Mouse (Mus musculus): ENCODE results near the gene Fam19a2.

The Fam19a2 gene

DNA sequence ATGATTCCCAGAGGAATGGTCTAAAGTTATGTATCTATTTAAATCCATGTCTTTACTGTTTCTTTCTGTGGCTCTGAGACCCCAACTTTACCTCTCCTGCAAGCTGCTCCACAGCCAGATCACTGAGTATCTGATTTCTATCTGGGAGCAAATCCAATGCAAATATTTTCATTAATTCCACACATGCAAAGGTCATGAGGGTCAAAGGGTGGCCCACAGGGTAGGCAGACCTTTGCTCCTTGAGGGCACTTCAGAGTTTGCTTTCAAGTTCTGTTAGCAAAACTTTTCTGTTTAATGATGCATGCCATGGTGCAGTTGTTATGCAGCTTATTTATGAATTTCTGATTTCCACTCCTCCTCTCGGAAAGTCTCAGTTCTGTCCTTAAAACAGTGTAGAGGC is 303.9 kb downstream of the Fam19a2 start:
- DNase-seq (ENCODE audit: low read depth, low spot score), result no peak

DNA sequence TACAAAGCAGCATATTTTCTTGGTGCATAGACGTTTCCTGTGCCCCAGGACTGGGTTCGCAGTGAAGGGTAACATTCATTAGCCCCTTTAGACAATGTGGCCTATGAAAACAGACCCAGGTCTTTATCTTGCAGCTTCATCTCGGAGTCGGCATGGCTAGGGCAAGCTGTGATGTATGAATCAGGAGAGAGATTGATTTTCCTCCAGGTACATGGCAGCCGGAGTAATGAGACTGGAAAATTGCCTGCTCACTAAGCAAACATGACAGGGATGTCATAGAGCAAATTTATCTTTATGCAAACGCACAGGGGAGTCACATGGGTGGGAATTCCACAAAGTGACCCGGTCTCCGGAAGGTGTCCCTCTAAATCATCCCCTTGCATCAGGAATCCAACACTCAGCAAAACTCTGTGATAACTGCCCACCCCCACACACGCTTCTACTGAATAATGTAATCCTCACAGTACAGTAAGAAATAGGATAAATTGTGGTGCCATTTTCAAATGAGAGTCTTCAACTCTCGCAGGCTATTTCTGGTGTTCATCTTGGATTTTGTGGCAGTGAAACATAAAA is 306.9 kb downstream of the Fam19a2 start:
- no peak for DNase-seq (ENCODE audit: low read depth, low spot score)

DNA sequence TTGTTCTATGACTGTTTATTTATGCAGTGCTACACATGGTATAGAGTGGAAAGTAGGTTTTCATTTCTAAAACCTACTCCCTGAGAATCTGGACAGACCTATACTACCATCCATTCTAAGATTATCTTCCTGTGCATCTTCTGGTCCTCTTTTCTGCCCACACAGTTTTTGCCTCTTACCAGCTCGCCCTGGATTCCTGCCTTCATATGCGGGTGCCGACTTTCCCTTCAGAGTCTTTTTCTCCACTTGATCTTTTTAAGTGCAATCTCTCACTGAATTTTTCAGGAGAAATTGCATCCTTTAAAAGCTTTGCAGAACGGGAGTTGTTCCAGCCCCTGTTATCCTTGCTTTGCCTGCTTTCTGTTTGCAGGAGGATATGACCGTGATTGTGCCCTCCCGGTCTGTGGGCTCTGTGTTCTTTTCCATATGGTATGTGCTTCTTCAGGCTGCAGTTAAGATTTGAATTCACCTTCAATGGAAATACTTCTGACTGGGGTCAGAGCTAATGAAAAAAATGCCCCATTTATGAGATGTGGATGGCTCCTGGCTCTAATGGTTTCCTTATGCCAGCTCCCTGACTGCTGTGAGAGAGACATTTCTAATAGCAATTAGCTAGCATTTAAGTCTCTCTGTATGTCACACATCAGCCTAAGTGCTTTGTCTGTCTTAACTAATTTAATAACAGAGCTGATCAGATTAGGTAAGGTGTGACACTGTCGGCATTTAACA is 308.7 kb downstream of the Fam19a2 start:
- DNase-seq (ENCODE audit: low read depth, low spot score), result no peak

DNA sequence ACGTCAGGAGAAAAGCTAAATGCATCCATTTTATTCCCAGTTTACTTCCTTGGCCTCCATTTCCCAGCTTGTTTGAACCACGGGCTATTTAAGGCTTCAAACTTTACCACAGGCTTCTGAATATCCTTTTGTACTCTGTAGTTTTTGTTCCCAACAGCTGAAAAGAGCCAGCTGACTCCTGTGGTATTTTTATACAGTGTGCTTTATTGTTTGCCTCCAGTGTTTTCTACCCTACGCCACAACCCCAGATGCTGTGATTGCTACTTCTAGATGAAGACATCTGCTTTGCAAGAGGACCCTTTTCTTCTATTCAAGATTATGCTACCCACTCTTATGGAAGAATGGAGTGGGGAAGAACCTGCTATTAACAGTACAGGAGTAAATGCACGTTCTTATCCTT is 314.0 kb downstream of the Fam19a2 start:
- no peak for DNase-seq (ENCODE audit: low read depth, low spot score)

DNA sequence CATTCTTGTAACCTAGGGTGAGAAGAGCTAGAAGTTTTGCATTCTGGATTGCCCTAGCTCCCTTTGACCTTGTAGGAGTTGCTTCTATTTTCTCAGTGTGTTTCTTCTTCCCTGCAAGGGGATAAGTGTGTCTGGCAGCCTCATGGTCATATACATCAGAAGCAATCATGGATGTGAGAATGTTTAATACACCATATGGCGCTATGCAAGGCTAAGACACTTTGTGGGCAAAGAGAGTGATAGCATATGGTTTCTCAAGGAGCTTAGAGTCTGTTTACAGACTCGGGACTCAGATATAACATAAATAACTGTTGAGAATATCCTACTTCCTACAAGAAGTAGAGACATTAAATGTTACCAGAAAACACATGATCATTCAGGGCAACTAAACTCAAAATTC is 315.2 kb downstream of the Fam19a2 start:
- no peak for DNase-seq (ENCODE audit: low read depth, low spot score)

DNA sequence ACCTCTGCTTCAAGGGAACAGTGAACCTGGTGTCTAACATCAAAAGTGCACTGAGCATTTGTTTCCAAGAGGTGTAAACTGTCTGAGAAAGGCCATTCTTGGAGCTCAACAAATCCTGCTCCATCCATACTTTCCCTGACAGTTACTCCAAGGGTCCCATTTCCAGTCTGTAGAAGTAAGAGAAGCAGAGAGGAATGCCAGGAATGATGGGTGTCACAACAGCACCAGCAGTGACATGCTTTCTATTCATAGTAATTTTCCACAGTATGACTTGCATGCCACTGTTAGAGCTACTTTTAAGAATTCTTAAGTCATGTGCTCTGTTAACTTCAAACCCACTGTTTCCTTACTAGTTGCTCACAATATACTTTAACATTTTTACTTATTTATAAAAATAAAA is 331.2 kb downstream of the Fam19a2 start:
- no peak for DNase-seq (ENCODE audit: low read depth, low spot score)

DNA sequence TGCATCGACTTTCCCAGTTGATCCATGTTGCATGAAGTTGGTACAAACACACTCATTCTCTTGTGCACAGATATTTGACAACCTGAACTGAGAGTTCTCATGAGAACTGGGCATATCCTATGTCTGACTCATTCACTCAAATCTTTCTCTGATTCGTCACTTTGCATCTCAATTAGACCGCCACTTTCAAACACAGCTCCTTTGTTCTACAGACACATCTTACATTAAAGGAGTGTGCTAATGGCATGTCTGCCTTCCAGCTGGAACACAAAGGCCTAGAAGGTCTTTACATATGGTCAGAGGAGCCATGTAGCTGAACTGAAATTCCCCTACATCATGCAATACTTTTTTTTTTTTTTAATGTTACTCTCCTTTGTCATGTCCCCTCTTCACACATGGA is 333.3 kb downstream of the Fam19a2 start:
- DNase-seq (ENCODE audit: low read depth, low spot score), result no peak

DNA sequence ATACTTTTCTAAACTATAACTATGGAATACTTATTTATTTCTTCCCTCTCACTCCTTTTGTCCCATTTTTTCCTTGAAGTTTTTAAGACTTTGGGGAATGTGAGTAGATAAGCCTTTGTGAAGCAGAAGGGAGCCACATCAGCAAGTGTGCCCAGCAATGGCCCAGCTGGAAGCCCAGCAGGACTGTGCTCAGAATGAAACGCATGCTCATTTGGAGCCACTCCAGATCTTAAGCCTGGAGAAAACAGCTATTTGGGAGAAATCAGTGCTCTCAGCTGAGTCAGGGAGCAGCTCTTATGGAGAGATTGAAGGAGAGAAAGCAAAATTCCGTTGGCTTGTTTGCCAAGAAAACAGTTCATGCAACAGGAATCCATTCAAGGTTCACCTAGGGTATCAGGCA is 341.9 kb downstream of the Fam19a2 start:
- no peak for DNase-seq (ENCODE audit: low read depth, low spot score)

DNA sequence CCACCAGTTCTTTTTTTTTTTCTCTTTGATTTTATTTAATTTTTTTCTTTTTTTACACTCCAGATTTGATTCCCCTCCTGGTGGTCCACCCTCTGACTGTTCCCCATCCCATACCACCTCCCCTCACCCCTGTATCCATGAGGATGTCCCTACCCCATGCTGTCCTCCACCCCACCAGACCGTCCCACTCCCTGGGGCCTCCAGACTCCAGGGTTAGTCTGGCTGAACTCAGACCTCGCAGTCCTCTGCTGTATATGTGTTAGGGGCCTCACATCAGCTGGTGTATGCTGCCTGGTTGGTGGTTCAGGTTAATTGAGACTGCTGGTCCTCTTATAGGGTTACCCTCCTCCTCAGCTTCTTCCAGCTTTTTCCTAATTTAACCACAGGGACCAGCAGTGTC is 362.9 kb downstream of the Fam19a2 start:
- DNase-seq (ENCODE audit: low read depth, low spot score), result no peak

DNA sequence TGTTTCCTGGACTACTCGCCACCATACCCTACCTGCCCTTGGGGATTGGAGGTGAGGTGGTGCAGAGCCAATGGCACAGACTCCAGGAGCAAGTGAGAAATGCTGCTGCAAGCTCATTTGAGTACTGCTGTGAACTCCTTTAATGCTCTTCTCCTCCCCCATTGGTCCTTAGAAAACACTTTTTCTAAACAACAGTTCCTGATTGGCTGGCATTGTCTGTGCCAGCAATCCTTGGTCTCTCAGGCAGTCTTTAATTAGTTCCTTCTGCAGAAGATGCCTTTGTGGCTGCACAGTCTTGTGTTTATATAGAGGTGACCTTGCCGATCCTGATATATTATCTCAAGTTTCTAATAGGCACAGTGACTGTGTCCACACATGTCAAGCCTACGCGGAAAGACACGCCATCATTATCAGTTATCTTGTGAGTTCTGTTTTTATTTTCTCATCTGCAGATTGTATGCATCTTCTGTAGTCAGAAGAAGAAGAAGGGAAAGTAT is 365.5 kb downstream of the Fam19a2 start:
- DNase-seq (ENCODE audit: low read depth, low spot score), result no peak

DNA sequence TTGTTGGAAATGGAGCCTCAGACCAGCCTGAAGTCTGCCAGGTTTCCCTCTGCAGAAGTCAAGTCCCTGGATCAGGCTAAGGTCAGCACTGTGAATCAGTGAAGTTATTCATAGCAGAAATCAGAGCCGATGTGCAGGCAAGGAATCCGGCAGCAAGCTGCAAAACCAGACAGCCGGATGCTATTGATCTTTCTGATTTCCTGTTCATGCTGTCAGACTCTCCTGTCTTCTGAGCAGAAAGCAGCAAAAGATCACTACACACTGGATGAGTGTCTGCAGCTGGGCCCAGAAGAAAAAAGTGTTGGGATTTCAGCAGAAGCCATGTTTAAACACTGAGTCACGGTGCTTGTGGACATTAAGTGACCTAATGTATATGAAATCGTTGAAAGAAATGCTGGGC is 368.2 kb downstream of the Fam19a2 start:
- no peak for DNase-seq (ENCODE audit: low read depth, low spot score)

DNA sequence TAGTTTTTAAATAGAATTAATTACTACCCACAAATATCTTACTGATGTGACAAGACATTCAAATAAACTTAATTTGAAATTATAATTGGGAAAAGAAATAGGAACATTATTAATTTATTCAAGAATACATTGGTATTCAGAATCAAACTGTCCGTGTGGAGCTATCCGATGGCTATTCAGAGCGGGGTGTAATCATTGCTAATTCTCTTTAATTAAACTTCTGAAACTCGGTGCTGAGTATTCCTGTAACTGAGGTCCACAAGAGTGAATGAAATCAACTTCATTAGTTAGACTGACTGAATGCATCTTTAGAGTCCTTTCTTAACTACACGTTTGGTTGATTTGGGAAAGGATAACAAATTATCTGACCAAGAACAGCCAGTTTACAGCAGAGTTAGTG is 372.9 kb downstream of the Fam19a2 start:
- no peak for DNase-seq (ENCODE audit: low read depth, low spot score)

DNA sequence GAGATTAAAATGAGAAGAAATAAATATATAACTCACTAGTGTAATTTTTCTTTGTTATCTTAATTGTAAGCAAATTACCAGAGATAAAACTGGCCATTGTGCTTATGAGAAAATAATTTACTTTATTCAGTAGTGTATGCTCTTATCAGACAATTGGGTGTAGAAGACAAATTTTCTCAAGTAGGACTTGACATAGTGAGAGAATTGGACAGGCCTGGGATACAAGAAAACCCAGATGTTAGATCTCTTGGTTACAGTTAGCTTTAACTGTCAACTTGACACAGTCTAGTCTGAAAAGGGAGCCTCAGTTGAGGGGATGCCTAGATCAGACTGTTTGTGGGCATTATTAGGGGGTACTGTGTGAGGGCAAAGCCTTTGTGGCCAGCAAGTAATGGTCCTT is 373.7 kb downstream of the Fam19a2 start:
- DNase-seq (ENCODE audit: low read depth, low spot score), result no peak

DNA sequence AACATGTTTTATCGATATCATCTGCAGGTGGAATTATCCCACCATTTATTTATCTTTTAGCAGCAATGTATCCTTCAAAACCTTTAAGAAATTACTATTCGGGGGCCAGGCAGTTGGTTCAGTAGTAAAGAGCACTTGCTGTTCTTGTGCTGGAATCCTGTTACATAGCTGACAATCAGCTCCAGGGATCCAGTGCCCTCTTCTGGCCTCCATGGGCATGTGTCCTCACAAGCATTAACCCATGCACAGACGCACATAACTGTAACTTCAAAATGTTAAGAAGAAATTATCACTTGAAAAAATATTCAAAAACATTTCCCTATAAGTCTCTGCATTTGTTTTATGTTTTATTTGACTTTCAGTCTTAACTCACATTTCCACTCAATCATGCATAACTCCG is 381.8 kb downstream of the Fam19a2 start:
- DNase-seq (ENCODE audit: low read depth, low spot score), result no peak

DNA sequence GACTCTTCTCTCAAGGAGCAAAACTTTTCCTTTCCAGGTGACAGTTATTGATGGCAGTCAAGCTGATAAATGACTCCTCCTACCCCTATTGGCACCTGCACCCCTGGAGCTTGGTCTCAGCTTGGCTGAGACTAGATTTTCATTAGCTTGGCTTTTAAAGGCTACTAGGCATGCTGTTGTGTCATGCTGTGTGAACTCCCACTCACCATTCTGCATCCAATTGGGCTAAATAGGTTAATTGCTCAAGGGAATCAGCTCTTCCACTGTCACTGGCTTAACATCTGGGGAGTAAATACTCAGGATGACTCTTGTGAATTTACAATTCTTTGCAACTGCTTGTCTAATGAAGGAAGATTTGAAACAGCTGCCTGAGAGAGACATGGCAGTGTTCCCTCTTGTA is 407.4 kb downstream of the Fam19a2 start:
- no peak for DNase-seq (ENCODE audit: low read depth, low spot score)

DNA sequence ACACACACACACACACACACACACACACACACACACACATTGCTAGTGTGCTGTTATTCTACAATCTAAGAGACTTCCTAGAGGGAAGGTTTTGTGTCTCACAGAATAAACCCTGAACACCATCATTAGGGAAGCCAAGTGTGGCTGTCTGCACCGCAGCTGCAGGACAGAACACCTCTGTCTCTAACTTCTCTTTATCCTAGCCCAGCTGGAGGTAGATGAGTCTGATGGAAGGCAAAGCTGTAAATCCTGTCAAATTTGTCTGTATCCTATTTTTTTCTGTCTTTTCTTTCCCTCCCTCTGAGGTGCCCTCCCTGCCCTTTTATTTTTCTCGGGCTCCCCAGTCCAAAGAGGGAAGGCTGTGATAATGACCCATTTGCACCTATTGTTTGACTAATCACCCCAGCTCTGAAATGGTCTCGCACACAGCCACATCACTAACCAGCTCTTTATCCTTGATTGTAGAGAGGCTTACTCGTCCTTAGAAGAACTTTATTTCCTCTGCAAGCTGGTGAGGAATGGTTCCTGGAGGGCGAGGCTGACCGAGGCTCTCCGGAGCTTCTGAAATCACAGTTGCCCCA is 414.6 kb downstream of the Fam19a2 start:
- DNase-seq (ENCODE audit: low read depth, low spot score), result no peak

DNA sequence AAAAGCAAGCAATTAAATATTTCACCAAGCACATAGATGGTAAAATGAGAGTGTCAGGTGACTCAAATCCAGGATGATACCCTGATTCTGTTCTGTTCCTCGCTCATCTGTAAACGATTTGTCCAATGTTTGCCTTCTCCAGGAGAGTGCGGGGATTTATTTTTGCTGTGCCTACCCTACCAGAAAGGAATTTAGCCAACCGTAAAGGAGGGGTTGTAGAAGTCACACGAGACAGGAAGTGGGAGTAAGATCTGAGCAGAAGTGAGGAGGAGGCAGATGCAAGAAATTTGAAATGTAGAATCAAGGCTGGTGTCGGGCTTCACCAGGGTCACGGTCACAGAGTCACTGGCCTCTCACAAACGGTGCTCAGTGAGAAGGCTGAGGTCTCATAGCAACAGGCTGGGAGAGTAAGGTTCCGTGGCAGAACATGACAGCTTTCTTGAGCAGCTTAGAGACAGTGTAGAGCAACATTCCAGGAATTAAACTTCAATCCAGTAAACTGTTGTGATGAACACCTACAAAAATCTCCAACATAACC is 419.0 kb downstream of the Fam19a2 start:
- DNase-seq (ENCODE audit: low read depth, low spot score), result no peak

DNA sequence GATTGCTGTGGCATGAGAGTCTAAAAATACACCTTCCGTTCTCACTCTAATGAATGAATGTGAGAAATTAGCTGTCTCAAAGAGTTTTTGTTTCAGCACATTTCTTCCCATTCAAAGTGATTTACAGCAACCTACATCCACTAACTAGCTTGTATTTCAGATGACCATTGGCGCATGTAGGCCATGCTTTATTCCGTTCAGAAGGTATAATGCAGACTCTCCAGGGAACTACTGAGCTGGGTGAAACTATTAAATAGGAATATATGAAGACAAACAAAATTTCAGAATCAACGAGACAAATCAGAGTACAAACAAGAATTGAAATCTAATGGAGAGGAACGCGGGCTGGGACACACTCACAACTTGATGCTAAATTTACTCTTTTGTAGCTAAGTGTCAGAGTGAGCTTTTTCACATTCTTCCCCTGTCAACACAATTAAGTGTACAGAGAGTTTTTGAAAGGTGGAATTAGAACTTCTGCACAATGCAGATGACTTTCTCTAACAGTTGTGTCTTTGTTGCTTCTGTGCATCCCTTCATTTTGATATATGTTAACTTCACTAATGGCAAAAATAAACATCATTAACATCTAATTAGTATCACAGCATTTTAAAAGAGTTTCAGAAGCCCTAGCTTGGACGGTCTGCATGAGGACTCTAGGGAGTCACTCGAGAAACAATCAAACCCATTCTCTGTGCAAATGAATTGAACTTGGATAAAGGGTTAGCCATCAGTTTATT is 428.6 kb downstream of the Fam19a2 start:
- no peak for DNase-seq (ENCODE audit: low read depth, low spot score)

DNA sequence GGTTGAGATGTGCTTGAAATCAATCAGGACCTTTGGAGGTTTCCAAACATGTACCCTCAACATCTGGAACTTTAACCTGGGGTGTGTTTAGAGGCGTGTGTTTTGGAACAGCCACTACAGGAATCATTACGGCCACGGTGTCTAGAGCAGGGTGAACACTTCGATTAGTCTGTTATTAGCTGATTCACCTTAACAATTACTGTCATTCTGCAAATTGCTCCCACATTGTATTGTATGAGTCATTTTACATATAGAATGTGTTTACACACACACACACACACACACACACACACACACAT is 429.1 kb downstream of the Fam19a2 start:
- no peak for DNase-seq (ENCODE audit: low read depth, low spot score)

DNA sequence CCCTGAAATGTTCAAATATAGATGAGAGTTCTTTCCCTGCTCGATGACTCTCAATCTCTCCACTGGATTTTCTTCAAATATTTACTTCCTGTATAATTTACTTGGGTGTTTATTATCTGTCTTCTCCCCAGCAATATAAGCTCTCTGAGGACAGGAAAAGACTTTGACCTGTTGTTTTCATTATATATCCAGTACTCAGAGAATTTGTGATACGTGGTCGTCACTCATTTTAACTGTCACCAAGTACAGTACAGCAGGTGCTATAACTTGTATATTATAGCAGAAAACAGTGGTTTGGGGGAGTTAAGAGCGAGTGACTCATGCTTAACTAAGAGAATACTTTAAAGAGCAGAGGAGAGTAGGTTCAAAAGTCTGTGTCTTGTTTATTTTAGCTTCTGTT is 438.8 kb downstream of the Fam19a2 start:
- DNase-seq (ENCODE audit: low read depth, low spot score), result no peak

DNA sequence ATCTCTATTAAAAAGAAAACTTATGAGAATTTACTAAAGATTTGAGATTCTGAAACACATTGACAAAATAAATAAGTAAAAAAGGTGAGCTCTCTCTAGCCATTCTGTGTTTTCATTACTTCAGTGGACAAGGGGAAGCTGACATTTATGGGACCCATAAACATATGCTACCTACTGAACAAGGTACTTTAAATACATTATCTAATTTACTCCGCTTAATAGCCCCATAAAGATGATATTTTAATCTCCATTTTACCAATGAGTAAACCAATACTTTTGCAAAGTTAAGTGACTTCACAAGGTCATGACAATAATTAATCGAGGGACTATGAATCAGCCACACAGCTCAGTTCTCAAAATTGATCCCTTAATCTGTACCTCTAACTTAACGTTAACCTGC is 443.2 kb downstream of the Fam19a2 start:
- DNase-seq (ENCODE audit: low read depth, low spot score), result no peak

DNA sequence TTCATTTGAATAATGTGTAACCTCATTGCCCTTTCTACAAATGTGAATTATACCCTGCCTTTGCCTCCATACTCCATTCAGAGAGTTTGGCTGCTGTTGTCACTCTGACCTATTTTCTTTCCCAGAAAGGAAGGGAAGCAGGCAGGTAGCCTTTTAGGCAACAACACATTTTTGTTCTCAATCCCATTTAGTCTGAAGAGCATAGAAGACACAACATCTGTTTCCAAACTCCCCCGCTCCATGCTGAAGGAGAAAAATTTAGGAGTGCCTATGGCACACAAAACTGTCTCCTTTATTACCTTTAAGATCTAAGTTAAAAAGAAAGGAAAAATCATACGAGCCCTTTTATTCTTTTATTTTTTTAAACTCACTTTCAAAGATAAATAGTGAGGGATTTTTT is 446.9 kb downstream of the Fam19a2 start:
- no peak for DNase-seq (ENCODE audit: low read depth, low spot score)
